Mouse (Mus musculus) kidney, embryonic 16.5 days (tissue): ENCODE data around the gene Bicc1. TPM values are rescaled to one million over a fixed set of nuclear protein-coding genes. Genes with fewer than 3 reads are reported as not detected.

ENCODE experiments used
- ATAC-seq: fragments of 200-750 bp; cut with Nextera tagmentation; 2 replicates; pipeline ENCODE4 v1.8.0; 2017; ENCODE audit warnings: moderate TSS enrichment; ENCODE audit not compliant: low FRiP score, low TSS enrichment
- H3K27ac ChIP-seq: fragments of 300-500 bp; sonication (generic); 2 replicates; pipeline ENCODE4 v1.5.1; 2014; ENCODE audit warnings: low read length
- H3K27me3 ChIP-seq: fragments of 300-500 bp; sonication (generic); 2 replicates; pipeline ENCODE4 v1.6.1; 2014; ENCODE audit warnings: low read length, control low read depth, mixed read lengths; ENCODE audit not compliant: insufficient read depth
- H3K36me3 ChIP-seq: fragments of 300-500 bp; sonication (generic); 2 replicates; pipeline ENCODE4 v1.6.1; 2014; ENCODE audit warnings: low read length, control low read depth, mixed read lengths; ENCODE audit not compliant: insufficient read depth
- H3K4me1 ChIP-seq: fragments of 300-500 bp; sonication (generic); 2 replicates; pipeline ENCODE4 v1.6.1; 2014; ENCODE audit warnings: low read length, control low read depth, mixed read lengths; ENCODE audit not compliant: insufficient read depth
- H3K4me2 ChIP-seq: fragments of 300-500 bp; sonication (generic); replicated peaks from 2 replicates; pipeline ENCODE4 v1.6.1; 2014; ENCODE audit warnings: low read depth, low read length
- H3K4me3 ChIP-seq: fragments of 300-500 bp; sonication (generic); 2 replicates; pipeline ENCODE4 v1.5.1; 2014; ENCODE audit warnings: mild to moderate bottlenecking, low read length
- H3K9ac ChIP-seq: fragments of 300-500 bp; sonication (generic); replicated peaks from 2 replicates; pipeline ENCODE4 v1.6.1; 2014; ENCODE audit warnings: low read length
- H3K9me3 ChIP-seq: fragments of 300-500 bp; sonication (generic); 2 replicates; pipeline ENCODE4 v1.6.1; 2016; ENCODE audit warnings: low read length, control low read depth
- WGBS: fragments of 180-500 bp; shearing (Covaris S2); extraction: QIAGEN DNeasy Blood & Tissue Kit; methylation state at CpG from one replicate; pipeline ENCODE4 v1.1.7; 2014; 5-methylcytosine and 5-hydroxymethylcytosine counted together
- polyA plus RNA-seq: library from polyadenylated mRNA; unstranded; fragments of >200 nt; fragmentation: Nextera tagmentation; extraction: Ambion mirVana; gene quantifications from 2 replicates; pipeline ENCODE4 v1.2.1, GENCODE M21; 2015

Bicc1 gene
- polyA plus RNA-seq, 1 experiment from 2014 or later: 48.0 TPM

DNA sequence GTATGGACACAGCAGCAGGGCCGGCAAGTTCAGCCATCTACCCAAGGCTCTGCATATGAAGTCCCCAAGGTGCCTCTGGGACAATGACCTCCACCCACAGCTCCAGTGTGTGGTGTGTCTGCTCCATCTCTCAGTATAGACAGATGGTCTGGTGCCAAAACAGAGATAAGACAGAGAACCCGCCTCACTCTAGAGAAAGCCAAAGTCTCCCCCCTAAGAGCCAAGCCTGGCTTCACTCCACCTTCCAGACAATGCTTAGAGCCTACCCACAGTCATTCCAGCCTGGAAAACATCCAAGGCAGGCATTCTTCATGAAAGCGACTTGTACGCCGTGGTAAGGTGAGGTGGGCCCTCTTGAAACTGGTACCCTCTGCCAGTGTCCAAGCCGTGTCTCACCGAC, 107.3 kb downstream of the Bicc1 start:
- H3K9me3 ChIP-seq: no peaks in the 10 kb centered on the region
- no peaks in the 10 kb centered on the region for H3K27me3 ChIP-seq
- no peak for ATAC-seq
- 68% methylated on average over 7 of the region's 7 CpGs for whole genome bisulfite sequencing
- H3K9ac ChIP-seq: no peak overlapping the region
- H3K36me3 ChIP-seq: no peaks in the 10 kb centered on the region
- 0 out of 2 replicates have a peak overlapping the region, but pooled peaks have one; percentile 12 for H3K27ac ChIP-seq
- H3K4me1 ChIP-seq: peaks cover 18% of the 10 kb centered on the region
- no peak overlapping the region for H3K4me3 ChIP-seq
- no peak overlapping the region for H3K4me2 ChIP-seq

- Histone ChIP-seq H3K4me2 (no peak overlapping the region), H3K9me3 (no peaks in the 10 kb centered on the region), H3K36me3 (no peaks in the 10 kb centered on the region), H3K27ac (no peak overlapping the region), H3K4me3 (no peak overlapping the region), H3K4me1 (peaks cover 15% of the 10 kb centered on the region), H3K27me3 (no peaks in the 10 kb centered on the region), H3K9ac (no peak overlapping the region)
- no peak for ATAC-seq
- WGBS: 54% methylated on average over 10 of the region's 10 CpGs
Observed at GRCm38 (mm10) chr10:71050722-71051333, 108.7 kb downstream of the Bicc1 start.

DNA sequence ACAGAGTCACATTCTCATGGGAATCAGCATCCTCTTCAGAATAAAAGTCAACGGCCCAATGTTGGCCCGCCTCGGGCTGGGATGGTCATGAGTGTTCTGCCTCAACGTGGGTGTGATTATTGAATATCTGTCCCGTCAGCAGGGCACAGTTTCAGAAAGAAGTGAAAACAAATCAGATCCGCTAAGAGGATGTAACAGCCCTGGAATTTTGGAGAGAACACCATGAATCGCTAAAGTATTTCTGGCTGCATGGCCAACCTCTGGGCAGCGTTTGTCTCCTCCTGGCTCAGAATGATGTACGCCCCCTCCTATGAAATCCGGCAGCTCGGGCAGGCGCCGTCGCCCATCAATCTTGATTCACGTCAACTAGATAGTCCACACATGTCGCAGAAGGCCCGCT, 110.2 kb downstream of the Bicc1 start:
- Histone ChIP-seq H3K4me1 (peaks cover 15% of the 10 kb centered on the region), H3K4me2 (no peak overlapping the region), H3K27me3 (no peaks in the 10 kb centered on the region), H3K4me3 (no peak overlapping the region), H3K9ac (no peak overlapping the region), H3K9me3 (no peaks in the 10 kb centered on the region), H3K27ac (no peak overlapping the region), H3K36me3 (0 out of 2 replicates have a peak, but pooled peaks cover 5% of the 10 kb centered on the region)
- WGBS: 80% methylated on average over 17 of the region's 17 CpGs
- ATAC-seq: no peak

DNA sequence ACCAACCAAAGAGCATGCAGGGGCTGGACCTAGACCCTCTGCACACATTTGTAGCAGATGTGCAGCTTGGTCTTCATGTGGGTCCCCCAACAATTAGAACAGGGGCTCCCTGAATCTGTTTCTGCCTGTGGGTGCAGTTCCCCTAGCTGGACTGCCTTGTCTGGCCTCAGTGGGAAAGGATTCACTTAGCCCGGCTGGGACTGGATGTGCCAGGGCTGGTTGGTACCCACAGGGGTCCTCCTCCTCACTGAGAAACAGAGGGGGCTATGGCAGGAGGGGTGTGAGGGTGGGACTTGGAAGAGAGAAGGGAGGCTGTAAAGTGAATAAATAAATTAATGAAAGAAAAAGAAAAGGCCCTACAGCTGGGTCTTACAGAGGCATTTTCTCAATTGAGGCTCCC, 115.1 kb downstream of the Bicc1 start:
- H3K4me2 ChIP-seq: no peak overlapping the region
- H3K4me1 ChIP-seq: no peaks in the 10 kb centered on the region
- no peak for ATAC-seq
- WGBS: 91% methylated on average over 1 of the region's 1 CpGs
- H3K36me3 ChIP-seq: 0 out of 2 replicates have a peak, but pooled peaks cover 5% of the 10 kb centered on the region
- no peak overlapping the region for H3K4me3 ChIP-seq
- no peak overlapping the region for H3K27ac ChIP-seq
- no peak overlapping the region for H3K9ac ChIP-seq
- H3K9me3 ChIP-seq: peaks cover 7% of the 10 kb centered on the region; the same call in 1 of the 2 replicates
- no peaks in the 10 kb centered on the region for H3K27me3 ChIP-seq

- peaks cover 7% of the 10 kb centered on the region; the same call in 1 of the 2 replicates for H3K9me3 ChIP-seq
- no peak overlapping the region for H3K27ac ChIP-seq
- 0 out of 2 replicates have a peak, but pooled peaks cover 5% of the 10 kb centered on the region for H3K36me3 ChIP-seq
- H3K4me3 ChIP-seq: no peak overlapping the region
- H3K9ac ChIP-seq: no peak overlapping the region
- ATAC-seq: no peak
- no peak overlapping the region for H3K4me2 ChIP-seq
- 73% methylated on average over 4 of the region's 4 CpGs for WGBS
- no peaks in the 10 kb centered on the region for H3K27me3 ChIP-seq
- no peaks in the 10 kb centered on the region for H3K4me1 ChIP-seq
Observed at GRCm38 (mm10) chr10:71041874-71042273, 117.6 kb downstream of the Bicc1 start.

- 86% methylated on average over 7 of the region's 7 CpGs for WGBS
- no peak for ATAC-seq
Observed at GRCm38 (mm10) chr10:71036484-71036883, 123.0 kb downstream of the Bicc1 start.

DNA sequence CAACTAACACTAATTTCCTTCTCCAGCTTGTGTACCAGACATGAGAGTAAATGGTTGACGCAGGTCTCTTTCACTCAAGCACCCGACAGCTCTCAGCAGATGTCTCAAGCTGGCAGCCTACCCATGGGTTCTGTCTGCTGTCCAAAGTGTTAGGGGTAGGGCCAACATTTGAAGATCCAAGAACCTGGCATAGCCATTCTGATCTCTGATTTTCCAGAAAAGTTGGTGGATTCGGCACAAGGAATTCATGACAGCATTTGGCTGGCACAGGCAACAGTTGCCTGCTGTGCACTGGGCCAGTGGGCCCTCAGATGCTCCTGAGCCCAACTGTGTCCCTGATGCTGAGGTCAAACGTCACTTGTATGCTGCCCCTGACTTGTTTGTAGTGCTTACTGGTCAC, 130.5 kb downstream of the Bicc1 start:
- WGBS: 81% methylated on average over 4 of the region's 4 CpGs

More at GRCm38 (mm10) chr10:71036484-71036883, 123.0 kb downstream of the Bicc1 start:
- H3K9ac ChIP-seq: no peak overlapping the region
- H3K4me1 ChIP-seq: 0 out of 2 replicates have a peak, but pooled peaks cover 2% of the 10 kb centered on the region
- no peak overlapping the region for H3K27ac ChIP-seq
- no peak overlapping the region for H3K4me2 ChIP-seq
- H3K36me3 ChIP-seq: no peaks in the 10 kb centered on the region
- no peaks in the 10 kb centered on the region for H3K27me3 ChIP-seq
- H3K4me3 ChIP-seq: no peak overlapping the region
- H3K9me3 ChIP-seq: no peaks in the 10 kb centered on the region

DNA sequence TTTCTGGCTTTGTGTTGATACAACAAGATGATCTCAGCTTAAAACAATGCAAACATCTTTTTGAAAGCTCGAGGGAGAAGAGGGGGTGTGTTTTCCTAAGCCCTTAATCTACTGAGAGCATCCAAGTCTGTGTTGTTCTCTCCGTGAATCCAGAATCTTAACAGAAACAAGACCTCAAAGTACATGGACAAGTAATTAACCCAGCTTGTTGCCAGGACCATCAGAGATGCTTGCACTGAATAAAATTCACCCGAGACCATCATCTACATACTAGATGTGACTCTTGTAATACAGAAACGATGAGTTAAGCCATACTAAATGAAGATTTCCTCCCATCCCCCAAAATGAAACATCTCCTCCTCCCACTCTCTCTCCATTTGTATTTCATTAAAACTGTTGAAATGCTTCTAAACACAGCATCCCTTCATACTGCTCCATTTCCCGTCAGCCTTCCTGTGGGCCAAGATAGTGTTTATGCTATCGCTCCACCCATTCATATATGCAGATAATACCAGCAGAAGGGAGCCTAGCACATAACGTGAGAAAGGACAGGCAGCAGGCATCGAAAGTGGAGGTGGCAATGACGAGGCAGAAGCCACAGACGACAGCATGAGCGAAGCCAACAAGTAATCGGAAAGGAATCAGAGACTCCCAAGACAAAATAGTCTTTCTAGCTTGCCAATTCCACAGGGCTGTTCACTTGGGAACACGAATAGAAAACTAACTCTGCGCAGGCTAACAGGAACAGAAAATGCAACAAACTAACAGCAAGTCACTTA, 131.2 kb downstream of the Bicc1 start:
- H3K4me2 ChIP-seq: no peak overlapping the region

More for the DNA sequence above, 130.5 kb downstream of the Bicc1 start:
- Histone ChIP-seq H3K27ac (no peak overlapping the region), H3K9ac (no peak overlapping the region), H3K4me2 (no peak overlapping the region), H3K4me3 (no peak overlapping the region), H3K4me1 (peaks cover 24% of the 10 kb centered on the region), H3K36me3 (no peaks in the 10 kb centered on the region), H3K27me3 (no peaks in the 10 kb centered on the region), H3K9me3 (no peaks in the 10 kb centered on the region)
- no peak for ATAC-seq

GRCm38 (mm10) chr10:71025131-71025894, 134.2 kb downstream of the Bicc1 start:
- no peak; the same call in 1 of the 2 replicates for ATAC-seq
- Histone ChIP-seq H3K27me3 (no peaks in the 10 kb centered on the region), H3K4me2 (0 out of 2 replicates have a peak overlapping the region, but pooled peaks have one; percentile 11), H3K4me3 (no peak overlapping the region), H3K4me1 (peaks cover 30% of the 10 kb centered on the region), H3K27ac (peak overlapping the region; percentile 79), H3K9me3 (no peaks in the 10 kb centered on the region), H3K9ac (no peak overlapping the region), H3K36me3 (no peaks in the 10 kb centered on the region)
- 67% methylated on average over 18 of the region's 18 CpGs for WGBS

More for the DNA sequence above, 131.2 kb downstream of the Bicc1 start:
- H3K4me3 ChIP-seq: no peak overlapping the region
- H3K4me1 ChIP-seq: peaks cover 29% of the 10 kb centered on the region
- no peak for ATAC-seq
- H3K27ac ChIP-seq: peak overlapping the region; percentile 1; the same call in 1 of the 2 replicates
- H3K9me3 ChIP-seq: no peaks in the 10 kb centered on the region
- no peak overlapping the region for H3K9ac ChIP-seq
- 65% methylated on average over 14 of the region's 14 CpGs for WGBS
- H3K36me3 ChIP-seq: no peaks in the 10 kb centered on the region
- no peaks in the 10 kb centered on the region for H3K27me3 ChIP-seq
